In genomic region chr2:44559242-44559944, GRCm38 (mm10) we compare ENCODE assay signal across 15 mouse cellular contexts.
A peak's percentile ranks its signal among the peaks of the same experiment; 100 is the strongest.
DNase-seq lines count a peak whose midpoint lies in the region; ATAC-seq and TF ChIP-seq lines count a peak whose summit lies in the region.
"Had no signal": no experiment of that assay in that cellular context is flagged by ENCODE, and none has a peak within 500 bp of the region (broad histone marks: within the 10 kb centered on the region; RNA-seq: fewer than 3 reads in every experiment).

No protein-coding gene starts in this region.

- 75% methylated on average over 6 of the region's 6 CpGs for WGBS in heart, embryonic 11.5 days (ENCODE audit: insufficient replicate concordance)
- WGBS in lung, embryonic 14.5 days = 31% methylated on average over 6 of the region's 6 CpGs
- 32% methylated on average over 6 of the region's 6 CpGs for WGBS in limb, embryonic 14.5 days
- 71% methylated on average over 6 of the region's 6 CpGs for WGBS in hindbrain, embryonic 12.5 days

- H3K4me2 ChIP-seq in heart, embryonic 11.5 days = no peak overlapping the region
- H3K4me2 ChIP-seq in lung, embryonic 14.5 days = peak overlapping the region; percentile 76
- no peak overlapping the region for H3K4me2 ChIP-seq in limb, embryonic 14.5 days (replicated peaks; ENCODE audit: low read depth, low read length, severe bottlenecking)
- H3K4me2 ChIP-seq in hindbrain, embryonic 12.5 days (replicated peaks) = no peak overlapping the region
- H3K4me2 ChIP-seq: forebrain, embryonic 13.5 days; hindbrain, embryonic 15.5 days; liver, embryonic 13.5 days; midbrain, embryonic 11.5 days had no signal

- peak; percentile 79 for DNase-seq in heart, adult 11 months
- peak; percentile 77 for DNase-seq in lung, embryonic 14.5 days
- no peak for DNase-seq in lung, adult 18-20 months
- DNase-seq in limb, embryonic 14.5 days (ENCODE audit: low spot score) = peak; percentile 38
- DNase-seq in urinary bladder, adult 2 months (ENCODE audit: low spot score) = no peak
- DNase-seq in cerebellum, postnatal 14 days = no peak
- DNase-seq: adrenal gland, adult 2 months; B cell, adult 2 months; liver, embryonic 13.5 days; retina, postnatal 1 day had no signal

- no peak for TF ChIP-seq POLR2A in limb, embryonic 14.5 days (IDR thresholded peaks at IDR 0.05; ENCODE audit: borderline replicate concordance, extremely low read depth, insufficient read depth, insufficient read length)

- H3K27ac ChIP-seq in heart, embryonic 11.5 days (ENCODE audit: low read depth, low read length) = no peak overlapping the region
- H3K27ac ChIP-seq in lung, embryonic 14.5 days (ENCODE audit: low read depth) = peak overlapping the region; percentile 89
- 0 out of 2 replicates have a peak overlapping the region, but pooled peaks have one; percentile 28 for H3K27ac ChIP-seq in limb, embryonic 14.5 days (replicated peaks; ENCODE audit: low read depth, low read length)
- H3K27ac ChIP-seq in hindbrain, embryonic 12.5 days = no peak overlapping the region
- H3K27ac ChIP-seq: forebrain, embryonic 13.5 days; hindbrain, embryonic 15.5 days; liver, embryonic 13.5 days had no signal

- H3K27me3 ChIP-seq in heart, embryonic 11.5 days (ENCODE audit: control insufficient read depth, insufficient read depth, low read length) = peaks cover 12% of the 10 kb centered on the region; the same call in 1 of the 2 replicates
- H3K27me3 ChIP-seq in lung, embryonic 14.5 days (ENCODE audit: insufficient read depth, low read length) = no peaks in the 10 kb centered on the region
- H3K27me3 ChIP-seq in limb, embryonic 14.5 days (ENCODE audit: control insufficient read depth, insufficient read depth, low read length) = no peaks in the 10 kb centered on the region
- no peaks in the 10 kb centered on the region for H3K27me3 ChIP-seq in hindbrain, embryonic 12.5 days
- H3K27me3 ChIP-seq: hindbrain, embryonic 15.5 days had no signal

- H3K36me3 ChIP-seq in heart, embryonic 11.5 days (ENCODE audit: control insufficient read depth, insufficient read depth, low read length) = no peaks in the 10 kb centered on the region
- H3K36me3 ChIP-seq in lung, embryonic 14.5 days (ENCODE audit: insufficient read depth) = no peaks in the 10 kb centered on the region
- H3K36me3 ChIP-seq in limb, embryonic 14.5 days (ENCODE audit: control insufficient read depth, insufficient read depth, low read length) = no peaks in the 10 kb centered on the region
- H3K36me3 ChIP-seq in hindbrain, embryonic 12.5 days = no peaks in the 10 kb centered on the region
- H3K36me3 ChIP-seq: hindbrain, embryonic 15.5 days; liver, embryonic 13.5 days had no signal

- 0 out of 2 replicates have a peak, but pooled peaks cover 3% of the 10 kb centered on the region for H3K4me1 ChIP-seq in heart, embryonic 11.5 days (ENCODE audit: control insufficient read depth, insufficient read depth, low read length)
- peaks cover 13% of the 10 kb centered on the region for H3K4me1 ChIP-seq in lung, embryonic 14.5 days (ENCODE audit: insufficient read depth)
- H3K4me1 ChIP-seq in limb, embryonic 14.5 days (ENCODE audit: control insufficient read depth, insufficient read depth, low read length) = 0 out of 2 replicates have a peak, but pooled peaks cover 10% of the 10 kb centered on the region
- peaks cover 15% of the 10 kb centered on the region for H3K4me1 ChIP-seq in hindbrain, embryonic 12.5 days

- TF ChIP-seq CTCF in lung, embryonic 14.5 days (IDR thresholded peaks at IDR 0.05; ENCODE audit: low read depth) = no peak

- no peak overlapping the region for H3K4me3 ChIP-seq in heart, embryonic 11.5 days (ENCODE audit: low read depth, low read length)
- no peak overlapping the region for H3K4me3 ChIP-seq in lung, embryonic 14.5 days (ENCODE audit: low read depth, low read length)
- no peak overlapping the region for H3K4me3 ChIP-seq in limb, embryonic 14.5 days (replicated peaks; ENCODE audit: low read length)
- no peak overlapping the region for H3K4me3 ChIP-seq in hindbrain, embryonic 12.5 days
- H3K4me3 ChIP-seq: forebrain, embryonic 13.5 days; hindbrain, embryonic 15.5 days; liver, embryonic 13.5 days had no signal

- H3K9ac ChIP-seq in heart, embryonic 11.5 days (ENCODE audit: low read depth, low read length) = no peak overlapping the region
- no peak overlapping the region for H3K9ac ChIP-seq in lung, embryonic 14.5 days
- no peak overlapping the region for H3K9ac ChIP-seq in limb, embryonic 14.5 days (ENCODE audit: low read depth, low read length, severe bottlenecking)
- no peak overlapping the region for H3K9ac ChIP-seq in hindbrain, embryonic 12.5 days
- H3K9ac ChIP-seq: forebrain, embryonic 13.5 days; hindbrain, embryonic 15.5 days; liver, embryonic 13.5 days had no signal

- no peaks in the 10 kb centered on the region for H3K9me3 ChIP-seq in heart, embryonic 11.5 days (replicated peaks; ENCODE audit: control insufficient read depth, low read length)
- no peaks in the 10 kb centered on the region for H3K9me3 ChIP-seq in lung, embryonic 14.5 days (ENCODE audit: low read depth, low read length)
- no peaks in the 10 kb centered on the region for H3K9me3 ChIP-seq in limb, embryonic 14.5 days (ENCODE audit: control insufficient read depth, low read length)
- no peaks in the 10 kb centered on the region for H3K9me3 ChIP-seq in hindbrain, embryonic 12.5 days (replicated peaks)
- H3K9me3 ChIP-seq: forebrain, embryonic 13.5 days; hindbrain, embryonic 15.5 days; liver, embryonic 13.5 days had no signal

- no peak for ATAC-seq in heart, embryonic 11.5 days (replicated peaks; ENCODE audit: insufficient number of reproducible peaks, low FRiP score, low TSS enrichment)
- peak; percentile 66 for ATAC-seq in lung, embryonic 14.5 days (ENCODE audit: insufficient read depth)
- no peak for ATAC-seq in limb, embryonic 14.5 days (ENCODE audit: low FRiP score, low read depth)
- ATAC-seq in hindbrain, embryonic 12.5 days (ENCODE audit: low FRiP score) = no peak
- ATAC-seq: forebrain, embryonic 13.5 days had no signal

Comparison
In these comparisons a context has a peak if more than half of its experiments do, and no peak if none do; other contexts are left out.
1. DNase-seq: peak in heart, adult 11 months (single experiment), lung, embryonic 14.5 days (single experiment) and limb, embryonic 14.5 days (single experiment); none in lung, adult 18-20 months (0 of 2), urinary bladder, adult 2 months (single experiment) and cerebellum, postnatal 14 days (0 of 2).
2. H3K27ac ChIP-seq: peak in lung, embryonic 14.5 days (single experiment) and limb, embryonic 14.5 days (single experiment); none in heart, embryonic 11.5 days (single experiment) and hindbrain, embryonic 12.5 days (single experiment).